Mouse (Mus musculus): ENCODE measurements around the gene Slc15a3. TPM values are rescaled to one million over a fixed set of nuclear protein-coding genes. Genes with fewer than 3 reads are reported as not detected.
A peak's percentile ranks its signal among the peaks of the same experiment; 100 is the strongest.

Slc15a3 gene
- polyA plus RNA-seq, 1 experiment from 2014 or later, result 0.25 TPM

GRCm38 (mm10) chr19:10804850-10805660, 34.5 kb upstream of the Slc15a3 start:
- Histone ChIP-seq H3K4me3 (replicated peaks; ENCODE audit: low read length) (no peak overlapping the region), H3K9ac (replicated peaks; ENCODE audit: low read depth, low read length) (no peak overlapping the region), H3K4me1 (replicated peaks; ENCODE audit: control insufficient read depth, insufficient read depth, low read length) (peaks cover 20% of the 10 kb centered on the region), H3K27me3 (replicated peaks; ENCODE audit: control insufficient read depth, insufficient read depth, low read length) (no peaks in the 10 kb centered on the region), H3K9me3 (ENCODE audit: control insufficient read depth, low read length) (no peaks in the 10 kb centered on the region), H3K27ac (ENCODE audit: low read length) (peak overlapping the region; percentile 39; the same call in 1 of the 2 replicates), H3K36me3 (ENCODE audit: control insufficient read depth, insufficient read depth) (no peaks in the 10 kb centered on the region), H3K4me2 (ENCODE audit: low read length) (no peak overlapping the region)
- ATAC-seq, result no peak
- WGBS, result 74% methylated on average over 2 of the region's 2 CpGs

- H3K4me1 ChIP-seq (replicated peaks; ENCODE audit: control insufficient read depth, insufficient read depth, low read length), result peaks cover 21% of the 10 kb centered on the region
- H3K9ac ChIP-seq (replicated peaks; ENCODE audit: low read depth, low read length), result no peak overlapping the region
- H3K4me2 ChIP-seq (ENCODE audit: low read length), result no peak overlapping the region
- H3K9me3 ChIP-seq (ENCODE audit: control insufficient read depth, low read length), result no peaks in the 10 kb centered on the region
- no peaks in the 10 kb centered on the region for H3K36me3 ChIP-seq (ENCODE audit: control insufficient read depth, insufficient read depth)
- no peaks in the 10 kb centered on the region for H3K27me3 ChIP-seq (replicated peaks; ENCODE audit: control insufficient read depth, insufficient read depth, low read length)
- ATAC-seq, result no peak
- peak overlapping the region; percentile 39; the same call in 1 of the 2 replicates for H3K27ac ChIP-seq (ENCODE audit: low read length)
- H3K4me3 ChIP-seq (replicated peaks; ENCODE audit: low read length), result no peak overlapping the region
- 83% methylated on average over 11 of the region's 11 CpGs for WGBS
Measured at GRCm38 (mm10) chr19:10805661-10806285, 33.8 kb upstream of the Slc15a3 start.

- peak overlapping the region; percentile 86 for H3K27ac ChIP-seq (ENCODE audit: low read length)
- H3K9ac ChIP-seq (replicated peaks; ENCODE audit: low read depth, low read length), result no peak overlapping the region
- WGBS, result 92% methylated on average over 12 of the region's 12 CpGs
- H3K36me3 ChIP-seq (ENCODE audit: control insufficient read depth, insufficient read depth), result no peaks in the 10 kb centered on the region
- no peak for ATAC-seq
- H3K4me2 ChIP-seq (ENCODE audit: low read length), result no peak overlapping the region
- no peak overlapping the region for H3K4me3 ChIP-seq (replicated peaks; ENCODE audit: low read length)
- no peaks in the 10 kb centered on the region for H3K27me3 ChIP-seq (replicated peaks; ENCODE audit: control insufficient read depth, insufficient read depth, low read length)
- H3K4me1 ChIP-seq (replicated peaks; ENCODE audit: control insufficient read depth, insufficient read depth, low read length), result peaks cover 16% of the 10 kb centered on the region
- H3K9me3 ChIP-seq (ENCODE audit: control insufficient read depth, low read length), result no peaks in the 10 kb centered on the region
Measured at GRCm38 (mm10) chr19:10808524-10809233, 30.8 kb upstream of the Slc15a3 start.

- Histone ChIP-seq H3K9ac (replicated peaks; ENCODE audit: low read depth, low read length) (no peak overlapping the region), H3K27ac (ENCODE audit: low read length) (peak overlapping the region; percentile 86), H3K36me3 (ENCODE audit: control insufficient read depth, insufficient read depth) (no peaks in the 10 kb centered on the region), H3K4me1 (replicated peaks; ENCODE audit: control insufficient read depth, insufficient read depth, low read length) (peaks cover 16% of the 10 kb centered on the region), H3K4me2 (ENCODE audit: low read length) (0 out of 2 replicates have a peak overlapping the region, but pooled peaks have one; percentile 16), H3K27me3 (replicated peaks; ENCODE audit: control insufficient read depth, insufficient read depth, low read length) (no peaks in the 10 kb centered on the region), H3K4me3 (replicated peaks; ENCODE audit: low read length) (no peak overlapping the region), H3K9me3 (ENCODE audit: control insufficient read depth, low read length) (no peaks in the 10 kb centered on the region)
- peak; percentile 90 for ATAC-seq
- 55% methylated on average over 11 of the region's 11 CpGs for WGBS
Measured at GRCm38 (mm10) chr19:10809428-10810175, 29.9 kb upstream of the Slc15a3 start.

- Histone ChIP-seq H3K27me3 (replicated peaks; ENCODE audit: control insufficient read depth, insufficient read depth, low read length) (no peaks in the 10 kb centered on the region), H3K4me1 (replicated peaks; ENCODE audit: control insufficient read depth, insufficient read depth, low read length) (peaks cover 16% of the 10 kb centered on the region), H3K4me3 (replicated peaks; ENCODE audit: low read length) (no peak overlapping the region), H3K27ac (ENCODE audit: low read length) (peak overlapping the region; percentile 86), H3K36me3 (ENCODE audit: control insufficient read depth, insufficient read depth) (no peaks in the 10 kb centered on the region), H3K9me3 (ENCODE audit: control insufficient read depth, low read length) (no peaks in the 10 kb centered on the region), H3K9ac (replicated peaks; ENCODE audit: low read depth, low read length) (no peak overlapping the region), H3K4me2 (ENCODE audit: low read length) (no peak overlapping the region)
- 39% methylated on average over 4 of the region's 4 CpGs for WGBS
- 0 out of 2 replicates have a peak, but pooled peaks have one; percentile 9 for ATAC-seq
Measured at GRCm38 (mm10) chr19:10810176-10810492, 29.4 kb upstream of the Slc15a3 start.

- H3K4me2 ChIP-seq (ENCODE audit: low read length), result no peak overlapping the region
- H3K9me3 ChIP-seq (ENCODE audit: control insufficient read depth, low read length), result no peaks in the 10 kb centered on the region
- 93% methylated on average over 6 of the region's 6 CpGs for WGBS
- H3K27ac ChIP-seq (ENCODE audit: low read length), result no peak overlapping the region
- no peaks in the 10 kb centered on the region for H3K27me3 ChIP-seq (replicated peaks; ENCODE audit: control insufficient read depth, insufficient read depth, low read length)
- no peak for ATAC-seq
- H3K36me3 ChIP-seq (ENCODE audit: control insufficient read depth, insufficient read depth), result no peaks in the 10 kb centered on the region
- no peak overlapping the region for H3K9ac ChIP-seq (replicated peaks; ENCODE audit: low read depth, low read length)
- H3K4me3 ChIP-seq (replicated peaks; ENCODE audit: low read length), result no peak overlapping the region
- peaks cover 16% of the 10 kb centered on the region for H3K4me1 ChIP-seq (replicated peaks; ENCODE audit: control insufficient read depth, insufficient read depth, low read length)
Measured at GRCm38 (mm10) chr19:10811471-10811870, 28.1 kb upstream of the Slc15a3 start.

DNA sequence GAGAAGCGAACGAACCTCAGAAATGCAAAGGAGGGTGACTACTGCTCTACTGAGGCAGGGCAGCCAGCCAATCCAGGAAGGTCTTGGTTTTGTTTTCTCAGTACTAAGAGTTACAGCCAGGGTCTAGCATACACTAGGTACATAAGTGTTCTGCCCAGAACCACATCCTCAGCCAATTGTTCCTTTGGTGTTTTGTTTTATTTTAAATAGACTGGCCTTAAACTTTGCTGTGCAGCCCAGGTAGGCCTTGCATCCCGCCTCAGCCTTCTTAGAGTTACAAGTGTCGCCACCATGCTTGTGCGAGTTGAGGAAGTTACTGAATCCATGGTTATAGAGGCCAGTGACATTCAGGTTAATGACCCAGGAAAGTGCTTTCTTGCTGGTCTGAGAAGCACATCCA, 26.5 kb upstream of the Slc15a3 start:
- Histone ChIP-seq H3K27me3 (replicated peaks; ENCODE audit: control insufficient read depth, insufficient read depth, low read length) (no peaks in the 10 kb centered on the region), H3K27ac (ENCODE audit: low read length) (no peak overlapping the region), H3K4me2 (ENCODE audit: low read length) (no peak overlapping the region), H3K4me1 (replicated peaks; ENCODE audit: control insufficient read depth, insufficient read depth, low read length) (peaks cover 16% of the 10 kb centered on the region), H3K9me3 (ENCODE audit: control insufficient read depth, low read length) (no peaks in the 10 kb centered on the region), H3K36me3 (ENCODE audit: control insufficient read depth, insufficient read depth) (no peaks in the 10 kb centered on the region), H3K9ac (replicated peaks; ENCODE audit: low read depth, low read length) (no peak overlapping the region), H3K4me3 (replicated peaks; ENCODE audit: low read length) (no peak overlapping the region)
- WGBS, result 95% methylated on average over 5 of the region's 5 CpGs
- ATAC-seq, result no peak

DNA sequence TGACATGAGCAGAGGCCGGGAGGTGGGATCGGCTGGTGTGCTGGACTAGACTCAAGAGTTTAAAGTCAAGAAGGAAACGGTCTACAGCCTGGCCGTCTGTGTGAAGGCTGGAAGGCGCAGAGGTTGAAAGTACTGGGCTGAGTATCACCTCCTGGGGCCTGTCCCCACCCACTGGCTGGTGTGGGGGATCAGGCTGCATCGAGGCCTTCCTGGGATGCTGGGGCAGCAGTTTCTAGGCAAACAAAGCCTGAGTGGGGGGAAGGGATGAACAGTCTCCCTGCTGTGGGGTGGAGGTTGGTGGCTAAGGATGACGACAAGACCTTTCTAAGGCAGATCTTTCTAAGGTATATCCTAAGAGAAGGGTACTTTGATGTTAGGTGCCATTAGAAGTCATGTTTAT, 25.6 kb upstream of the Slc15a3 start:
- Histone ChIP-seq H3K27me3 (replicated peaks; ENCODE audit: control insufficient read depth, insufficient read depth, low read length) (no peaks in the 10 kb centered on the region), H3K4me1 (replicated peaks; ENCODE audit: control insufficient read depth, insufficient read depth, low read length) (peaks cover 14% of the 10 kb centered on the region), H3K36me3 (ENCODE audit: control insufficient read depth, insufficient read depth) (no peaks in the 10 kb centered on the region), H3K9me3 (ENCODE audit: control insufficient read depth, low read length) (no peaks in the 10 kb centered on the region), H3K9ac (replicated peaks; ENCODE audit: low read depth, low read length) (no peak overlapping the region), H3K4me2 (ENCODE audit: low read length) (no peak overlapping the region), H3K4me3 (replicated peaks; ENCODE audit: low read length) (no peak overlapping the region), H3K27ac (ENCODE audit: low read length) (no peak overlapping the region)
- 70% methylated on average over 7 of the region's 7 CpGs for WGBS
- no peak for ATAC-seq

GRCm38 (mm10) chr19:10815871-10816270, 23.7 kb upstream of the Slc15a3 start:
- WGBS, result 83% methylated on average over 6 of the region's 6 CpGs

More at GRCm38 (mm10) chr19:10815871-10816270, 23.7 kb upstream of the Slc15a3 start:
- Histone ChIP-seq H3K27me3 (replicated peaks; ENCODE audit: control insufficient read depth, insufficient read depth, low read length) (no peaks in the 10 kb centered on the region), H3K36me3 (ENCODE audit: control insufficient read depth, insufficient read depth) (no peaks in the 10 kb centered on the region), H3K4me1 (replicated peaks; ENCODE audit: control insufficient read depth, insufficient read depth, low read length) (no peaks in the 10 kb centered on the region), H3K4me2 (ENCODE audit: low read length) (no peak overlapping the region), H3K4me3 (replicated peaks; ENCODE audit: low read length) (no peak overlapping the region), H3K9me3 (ENCODE audit: control insufficient read depth, low read length) (no peaks in the 10 kb centered on the region), H3K27ac (ENCODE audit: low read length) (no peak overlapping the region), H3K9ac (replicated peaks; ENCODE audit: low read depth, low read length) (no peak overlapping the region)
- ATAC-seq, result no peak

Measured in forebrain, embryonic 16.5 days (tissue).